Mouse (Mus musculus): ENCODE data around the gene Rab23.

Gene Rab23

GRCm38 (mm10) chr1:33766520-33767508, 47.1 kb downstream of the Rab23 start:
- no peak for DNase-seq (ENCODE audit: inconsistent age in 2 of 2, low spot score in 1 of 2)

GRCm38 (mm10) chr1:33768091-33768787, 48.6 kb downstream of the Rab23 start:
- no peak for DNase-seq (ENCODE audit: inconsistent age in 2 of 2, low spot score in 1 of 2)

GRCm38 (mm10) chr1:33768827-33769226, 49.1 kb downstream of the Rab23 start:
- DNase-seq (ENCODE audit: inconsistent age in 2 of 2, low spot score in 1 of 2), result no peak

DNA sequence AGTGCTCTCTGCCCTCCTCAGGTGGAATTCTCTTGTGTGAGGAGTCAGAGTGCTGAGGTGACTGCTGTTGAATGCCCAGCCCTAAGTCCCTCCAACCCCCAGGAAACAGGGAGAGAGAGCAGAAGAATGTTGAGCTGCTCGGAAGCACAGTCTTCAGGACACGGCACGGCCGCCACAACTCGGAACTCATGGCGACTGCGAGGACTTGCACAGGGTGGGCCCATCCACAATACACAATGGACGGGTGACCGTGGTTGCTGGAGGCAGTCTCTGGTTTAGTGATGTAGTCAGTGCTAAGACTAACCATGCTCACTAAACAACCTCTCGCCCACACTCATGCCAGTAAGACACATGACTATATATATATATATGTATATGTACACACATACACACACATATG, 51.9 kb downstream of the Rab23 start:
- DNase-seq (ENCODE audit: inconsistent age in 2 of 2, low spot score in 1 of 2), result no peak

DNA sequence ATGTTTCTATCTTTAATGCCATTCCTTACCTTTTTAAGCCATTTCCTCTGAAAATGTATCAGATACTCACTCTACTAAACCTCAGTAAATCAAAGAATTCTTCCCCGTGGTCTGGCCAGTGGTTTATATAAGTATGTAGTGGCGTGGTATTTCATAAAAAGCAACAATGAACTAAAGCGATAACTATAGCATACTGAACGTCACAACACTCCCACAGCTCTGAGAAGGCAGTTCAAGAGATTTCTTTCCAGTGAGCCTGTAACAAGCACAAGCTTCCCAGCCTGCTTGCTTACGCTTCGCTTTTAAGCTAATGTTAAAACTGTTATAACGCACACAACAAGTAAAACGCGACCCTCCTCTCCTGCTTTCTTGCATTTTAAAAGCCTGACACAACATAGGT, 52.4 kb downstream of the Rab23 start:
- no peak for DNase-seq (ENCODE audit: inconsistent age in 2 of 2, low spot score in 1 of 2)

DNA sequence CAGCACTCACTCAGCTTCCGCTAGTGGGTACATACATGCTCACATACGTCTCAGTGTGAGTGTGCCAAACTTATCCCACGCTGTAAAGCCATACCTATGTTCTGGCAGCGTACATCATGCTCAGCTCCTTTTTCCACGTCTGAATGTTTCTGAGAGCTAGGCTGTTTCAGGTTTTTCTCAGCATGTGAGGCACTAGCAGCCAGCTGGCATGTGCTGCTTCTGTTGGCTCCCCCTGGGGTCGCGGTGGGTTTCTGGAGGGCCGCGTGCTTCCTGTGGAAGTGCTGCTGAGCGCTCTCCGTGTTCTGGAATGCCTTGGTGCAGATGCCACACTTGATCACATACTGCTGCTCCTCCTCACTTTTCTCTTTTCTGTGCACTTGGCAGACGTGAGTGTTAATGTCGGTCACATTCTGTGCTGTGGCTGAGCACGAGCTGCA, 56.5 kb downstream of the Rab23 start:
- no peak for DNase-seq (ENCODE audit: inconsistent age in 2 of 2, low spot score in 1 of 2)

GRCm38 (mm10) chr1:33784561-33784960, 64.9 kb downstream of the Rab23 start:
- no peak for DNase-seq (ENCODE audit: inconsistent age in 2 of 2, low spot score in 1 of 2)

- DNase-seq (ENCODE audit: inconsistent age in 2 of 2, low spot score in 1 of 2), result no peak
Observed at GRCm38 (mm10) chr1:33788072-33788471, 68.4 kb downstream of the Rab23 start.

- DNase-seq (ENCODE audit: inconsistent age in 2 of 2, low spot score in 1 of 2), result no peak
Observed at GRCm38 (mm10) chr1:33788493-33788892, 68.8 kb downstream of the Rab23 start.

Measured in adrenal gland, adult (tissue).